Mouse (Mus musculus) cortical plate, adult 2 months (tissue): ENCODE measurements at regions not wholly inside any gene's neighbourhood (a gene's known extent, or its start where the extent isn't known, plus 50 kb on each side); places are given as distances from the start of the nearest gene placed in this dataset.

Experiments
- H3K27ac ChIP-seq: fragments of 200-500 bp; 2 replicates; pipeline ENCODE4 v1.5.1; 2012; ENCODE audit warnings: low read length, control low read depth, inconsistent platforms; ENCODE audit not compliant: insufficient read depth
- H3K4me1 ChIP-seq: fragments of 200-500 bp; 2 replicates; pipeline ENCODE4 v1.6.1; 2011; ENCODE audit warnings: low read length; ENCODE audit not compliant: control insufficient read depth, insufficient read depth
- H3K4me3 ChIP-seq: fragments of 200-500 bp; 2 replicates; pipeline ENCODE4 v1.5.1; 2011; ENCODE audit warnings: mild to moderate bottlenecking, low read length, control low read depth; ENCODE audit not compliant: insufficient read depth
- CTCF ChIP-seq: fragments of 200-500 bp; IDR thresholded peaks from 2 replicates; pipeline ENCODE4 v1.5.1; 2011; ENCODE audit warnings: mild to moderate bottlenecking, control low read depth, low read length; ENCODE audit not compliant: insufficient read depth; ENCODE audit errors: extremely low read depth
- POLR2A ChIP-seq: fragments of 200-500 bp; IDR thresholded peaks from 2 replicates; pipeline ENCODE4 v1.6.1; 2011; ENCODE audit warnings: mild to moderate bottlenecking, low read length, control low read depth; ENCODE audit not compliant: insufficient read depth; ENCODE audit errors: extremely low read depth

DNA sequence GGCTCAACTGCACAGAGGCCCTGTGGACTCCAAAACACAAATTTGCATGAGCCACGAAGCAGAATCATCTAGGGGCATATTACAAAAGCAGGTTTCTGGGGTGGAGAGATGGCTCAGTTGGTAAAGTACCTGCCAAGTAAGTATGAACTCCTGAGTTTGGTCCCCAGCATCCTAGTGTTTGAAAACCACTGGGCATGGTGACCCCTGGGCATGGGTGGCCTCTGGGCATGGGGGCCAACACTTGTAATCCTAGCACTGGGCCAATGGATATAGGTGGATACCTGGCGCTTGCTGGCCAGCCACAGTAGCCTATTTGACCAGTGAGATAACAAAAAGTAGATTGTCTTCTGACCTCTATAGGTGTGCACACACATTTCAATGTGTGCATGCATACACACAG is 65.7 kb upstream of the Arid5b start:
- Histone ChIP-seq H3K27ac (no peak overlapping the region), H3K4me3 (no peak overlapping the region), H3K4me1 (no peaks in the 10 kb centered on the region)
- no peak for TF ChIP-seq CTCF
- no peak for TF ChIP-seq POLR2A

DNA sequence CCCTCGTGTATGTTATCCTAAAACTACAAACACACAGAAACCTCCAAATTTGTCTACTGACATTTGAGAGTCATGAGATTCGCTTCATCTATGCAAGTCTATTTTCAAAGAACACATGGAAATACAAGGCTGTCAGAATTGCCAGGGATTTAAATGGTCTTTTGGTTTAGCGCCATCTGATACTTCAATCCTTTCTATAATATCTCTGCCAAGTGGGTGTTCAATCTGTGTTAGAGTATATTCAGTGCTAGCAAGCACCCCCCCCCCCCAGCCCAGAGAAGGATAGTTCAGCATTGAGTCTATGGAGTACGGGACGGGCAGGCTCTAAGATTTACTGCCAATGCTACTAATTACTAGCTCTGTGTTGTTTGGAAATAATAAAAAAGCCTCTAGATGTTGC is 55.5 kb upstream of the Arid5b start:
- H3K4me1 ChIP-seq = no peaks in the 10 kb centered on the region

More for the DNA sequence above, 55.5 kb upstream of the Arid5b start:
- no peak for TF ChIP-seq CTCF
- TF ChIP-seq POLR2A = no peak
- Histone ChIP-seq H3K4me3 (no peak overlapping the region), H3K27ac (no peak overlapping the region)
